In the genomic region with DNA sequence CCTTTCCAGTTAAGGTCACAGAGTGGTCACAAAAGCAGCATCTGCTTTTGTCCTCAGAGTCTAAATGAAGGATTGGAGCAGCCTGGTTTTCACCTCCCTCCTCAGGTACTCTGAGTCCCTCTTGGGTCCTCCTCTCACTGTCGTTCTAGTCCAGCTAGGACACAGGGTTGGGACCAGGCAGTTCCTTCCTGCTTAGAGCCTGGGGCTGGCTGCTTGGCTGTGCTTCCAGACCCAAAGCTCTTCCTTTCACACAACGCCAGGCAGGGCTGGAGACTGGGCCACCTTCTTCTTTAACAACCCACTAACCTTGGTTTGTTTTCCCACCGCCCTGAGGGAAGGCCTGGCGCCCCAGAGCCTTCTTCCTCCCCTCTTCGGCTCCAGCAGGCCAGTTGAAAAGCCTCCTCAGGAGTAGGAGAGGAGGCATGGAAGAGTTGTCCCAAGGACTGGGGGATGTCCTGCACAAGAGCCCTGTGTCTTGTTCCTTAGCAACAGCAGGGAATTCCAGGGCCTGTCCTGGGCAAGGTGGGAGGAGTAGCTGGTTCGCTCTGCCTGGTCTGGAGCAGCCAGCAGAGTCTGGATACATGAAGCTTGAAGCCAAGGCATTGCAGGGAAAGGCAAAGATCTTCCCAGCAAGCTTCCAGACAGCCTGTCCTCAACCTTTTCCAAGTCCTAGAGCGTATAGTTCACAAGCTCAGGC, we compare ENCODE assay signal across 15 mouse cellular contexts. TPM values are rescaled to one million over a fixed set of nuclear protein-coding genes. Genes with fewer than 3 reads are reported as not detected.
A peak's percentile ranks its signal among the peaks of the same experiment; 100 is the strongest.
DNase-seq lines count a peak whose midpoint lies in the region; ATAC-seq and TF ChIP-seq lines count a peak whose summit lies in the region.
"Had no signal": no experiment of that assay in that cellular context is flagged by ENCODE, and none has a peak within 500 bp of the region (broad histone marks: within the 10 kb centered on the region; RNA-seq: fewer than 3 reads in every experiment).

No protein-coding gene starts in this region.

- H3K4me1 ChIP-seq in heart, embryonic 10.5 days: peaks cover 25% of the 10 kb centered on the region
- no peaks in the 10 kb centered on the region for H3K4me1 ChIP-seq in lung, embryonic 14.5 days (ENCODE audit: insufficient read depth)
- peaks cover 15% of the 10 kb centered on the region for H3K4me1 ChIP-seq in brown adipose tissue, adult 24 weeks (ENCODE audit: control insufficient read depth, insufficient read depth, insufficient read length, low read length)
- peaks cover 20% of the 10 kb centered on the region; the same call in 1 of the 2 replicates for H3K4me1 ChIP-seq in small intestine, adult 2 months (ENCODE audit: control insufficient read depth, insufficient read depth, insufficient read length, low read length)

- TF ChIP-seq POLR2A in small intestine, adult 2 months (IDR thresholded peaks at IDR 0.05; ENCODE audit: low read depth, low read length): no peak

- H3K9me3 ChIP-seq in heart, embryonic 10.5 days: no peaks in the 10 kb centered on the region
- no peaks in the 10 kb centered on the region for H3K9me3 ChIP-seq in lung, embryonic 14.5 days (ENCODE audit: low read depth, low read length)
- H3K9me3 ChIP-seq: megakaryocyte, embryonic 14.5 days had no signal

- H3K27me3 ChIP-seq in heart, embryonic 10.5 days (ENCODE audit: insufficient read depth, poor library complexity, severe bottlenecking): peaks cover 26% of the 10 kb centered on the region
- H3K27me3 ChIP-seq in lung, embryonic 14.5 days (ENCODE audit: insufficient read depth, low read length): peaks cover 7% of the 10 kb centered on the region; the same call in 1 of the 2 replicates
- H3K27me3 ChIP-seq in small intestine, adult 2 months (ENCODE audit: control insufficient read depth, insufficient read depth, low read length): no peaks in the 10 kb centered on the region
- H3K27me3 ChIP-seq: Patski had no signal

- ATAC-seq in lung, embryonic 14.5 days (ENCODE audit: insufficient read depth): peak; percentile 49; the same call in 1 of the 2 replicates
- ATAC-seq in cerebellum, adult (ENCODE audit: insufficient number of reproducible peaks, low FRiP score, low TSS enrichment): no peak
- ATAC-seq: Patski had no signal

- 45% methylated on average over 7 of the region's 7 CpGs for WGBS in heart, embryonic 10.5 days
- WGBS in lung, embryonic 14.5 days: 55% methylated on average over 7 of the region's 7 CpGs
- WGBS in small intestine, adult 2 months: 75% methylated on average over 7 of the region's 7 CpGs

- DNase-seq in heart, embryonic 10.5 days (ENCODE audit: low spot score): no peak
- no peak for DNase-seq in heart, postnatal 14 days
- DNase-seq in lung, embryonic 14.5 days: no peak
- no peak for DNase-seq in lung, postnatal 10 days
- DNase-seq in cerebellum, adult 9-11 months: no peak
- DNase-seq: adrenal gland, adult 2 months; cerebellum, postnatal 25 days; right cerebral cortex, postnatal 14 days had no signal

- no peak overlapping the region for H3K9ac ChIP-seq in lung, embryonic 14.5 days
- H3K9ac ChIP-seq: liver, embryonic 14.5 days had no signal

- H3K36me3 ChIP-seq in heart, embryonic 10.5 days: no peaks in the 10 kb centered on the region
- no peaks in the 10 kb centered on the region for H3K36me3 ChIP-seq in lung, embryonic 14.5 days (ENCODE audit: insufficient read depth)
- H3K36me3 ChIP-seq in small intestine, adult 2 months (ENCODE audit: control insufficient read depth, insufficient read depth, low read length): no peaks in the 10 kb centered on the region

- intact Hi-C loops in heart, postnatal 14 days (cut with DNase I): no loop called here

- peak overlapping the region; percentile 56; the same call in 1 of the 2 replicates for H3K4me2 ChIP-seq in lung, embryonic 14.5 days

- 0 out of 2 replicates have a peak overlapping the region, but pooled peaks have one; percentile 57 for H3K4me3 ChIP-seq in heart, embryonic 10.5 days
- H3K4me3 ChIP-seq in lung, embryonic 14.5 days (ENCODE audit: low read depth, low read length): no peak overlapping the region
- H3K4me3 ChIP-seq in brown adipose tissue, adult 24 weeks (ENCODE audit: insufficient read depth, low read depth, low read length): peak overlapping the region; percentile 61
- no peak overlapping the region for H3K4me3 ChIP-seq in small intestine, adult 2 months (ENCODE audit: low read depth, low read length)
- H3K4me3 ChIP-seq: layer of hippocampus, adult 2 months had no signal

- TF ChIP-seq CTCF in lung, embryonic 14.5 days (IDR thresholded peaks at IDR 0.05; ENCODE audit: low read depth): no peak
- no peak for TF ChIP-seq CTCF in small intestine, adult 2 months (IDR thresholded peaks at IDR 0.05; ENCODE audit: extremely low read depth, insufficient read length, insufficient replicate concordance, low read depth, low read length)

- H3K27ac ChIP-seq in heart, embryonic 10.5 days: peak overlapping the region; percentile 44; the same call in 1 of the 2 replicates
- no peak overlapping the region for H3K27ac ChIP-seq in lung, embryonic 14.5 days (ENCODE audit: low read depth)
- peak overlapping the region; percentile 83 for H3K27ac ChIP-seq in brown adipose tissue, adult 24 weeks (replicated peaks; ENCODE audit: low read depth, low read length)
- peak overlapping the region; percentile 100 for H3K27ac ChIP-seq in small intestine, adult 2 months (ENCODE audit: insufficient read depth, low read depth, low read length)
- H3K27ac ChIP-seq: layer of hippocampus, adult 2 months; liver, embryonic 14.5 days had no signal

RNA-seq across cellular contexts. Expression of a gene that starts 0.7 kb away (rescaled TPM):
- polyA plus RNA-seq in heart, embryonic 10.5 days (2016; fragmentation: Nextera tagmentation; extraction: Ambion mirVana): 2.0 and 2.8 TPM in 2 replicates
- 10 to 100 TPM in 1 of 2 experiments, 1 to 10 TPM in 1; 9.5 to 10.6 TPM for total RNA-seq in heart, postnatal 14 days (2021)
- 2.3 and 3.5 TPM in 2 replicates for polyA plus RNA-seq in lung, embryonic 14.5 days (2014; fragmentation: Nextera tagmentation; extraction: Ambion mirVana)
- 2.4 and 3.4 TPM in 2 replicates for polyA plus RNA-seq in brown adipose tissue, adult 24 weeks (2012; ENCODE audit: insufficient read depth, insufficient read length, missing spikeins)
- 231 and 503 TPM in 2 replicates for polyA plus RNA-seq in small intestine, adult 2 months (2012; rRNA removed)

RNA-seq across cellular contexts. Expression of a gene that starts 58.2 kb away (rescaled TPM):
- polyA plus RNA-seq in heart, embryonic 10.5 days (2016; fragmentation: Nextera tagmentation; extraction: Ambion mirVana): 16.9 and 20.5 TPM in 2 replicates
- total RNA-seq in heart, postnatal 14 days (2021): 1 to 10 TPM; 7.4 to 9.0 TPM
- 31.1 and 35.4 TPM in 2 replicates for polyA plus RNA-seq in lung, embryonic 14.5 days (2014; fragmentation: Nextera tagmentation; extraction: Ambion mirVana)
- 24.4 and 28.2 TPM in 2 replicates for polyA plus RNA-seq in brown adipose tissue, adult 24 weeks (2012; ENCODE audit: insufficient read depth, insufficient read length, missing spikeins)
- polyA plus RNA-seq in small intestine, adult 2 months (2012; rRNA removed): 1.1 and 1.3 TPM in 2 replicates

Comparison
In these comparisons a context has a peak if more than half of its experiments do, and no peak if none do; other contexts are left out.
1. H3K4me3 ChIP-seq: peak in heart, embryonic 10.5 days (single experiment) and brown adipose tissue, adult 24 weeks (single experiment); none in lung, embryonic 14.5 days (single experiment) and small intestine, adult 2 months (single experiment).
2. RNA of a gene that starts 0.7 kb away (polyA plus RNA-seq): 231 to 503 TPM in small intestine, adult 2 months; 2.3 to 3.5 TPM in lung, embryonic 14.5 days, 2.4 to 3.4 TPM in brown adipose tissue, adult 24 weeks and 2.0 to 2.8 TPM in heart, embryonic 10.5 days; every median in the first group is over 10 times any median in the second.